17 mouse cellular contexts compared by ENCODE assay signal in genomic region chr1:120122634-120123383, GRCm38 (mm10). TPM values are rescaled to one million over a fixed set of nuclear protein-coding genes. Genes with fewer than 3 reads are reported as not detected.
A peak's percentile ranks its signal among the peaks of the same experiment; 100 is the strongest.
DNase-seq lines count a peak whose midpoint lies in the region; ATAC-seq and TF ChIP-seq lines count a peak whose summit lies in the region.
"Had no signal": no experiment of that assay in that cellular context is flagged by ENCODE, and none has a peak within 500 bp of the region (broad histone marks: within the 10 kb centered on the region; RNA-seq: fewer than 3 reads in every experiment).

No protein-coding gene starts in this region.

- H3K27ac ChIP-seq in intestine, embryonic 15.5 days = peak overlapping the region; percentile 54; the same call in 1 of the 2 replicates
- no peak overlapping the region for H3K27ac ChIP-seq in hindbrain, embryonic 14.5 days
- H3K27ac ChIP-seq: forebrain, embryonic 15.5 days; limb, embryonic 13.5 days; midbrain, embryonic 12.5 days had no signal

- no peaks in the 10 kb centered on the region for H3K9me3 ChIP-seq in E14TG2a.4 (ENCODE audit: low read length)
- H3K9me3 ChIP-seq in intestine, embryonic 15.5 days = no peaks in the 10 kb centered on the region
- no peaks in the 10 kb centered on the region for H3K9me3 ChIP-seq in hindbrain, embryonic 14.5 days (ENCODE audit: control insufficient read depth, low read length)
- H3K9me3 ChIP-seq: forebrain, embryonic 15.5 days; heart, embryonic 12.5 days; limb, embryonic 13.5 days; midbrain, embryonic 12.5 days had no signal

- H3K9ac ChIP-seq in intestine, embryonic 15.5 days = no peak overlapping the region
- H3K9ac ChIP-seq in hindbrain, embryonic 14.5 days = no peak overlapping the region
- H3K9ac ChIP-seq: forebrain, embryonic 15.5 days; heart, embryonic 12.5 days; limb, embryonic 13.5 days; midbrain, embryonic 12.5 days had no signal

- peaks cover 20% of the 10 kb centered on the region for H3K36me3 ChIP-seq in E14TG2a.4 (ENCODE audit: insufficient read depth, low read length)
- H3K36me3 ChIP-seq in intestine, embryonic 15.5 days = no peaks in the 10 kb centered on the region
- H3K36me3 ChIP-seq in hindbrain, embryonic 14.5 days (replicated peaks; ENCODE audit: control insufficient read depth, insufficient read depth) = no peaks in the 10 kb centered on the region
- H3K36me3 ChIP-seq: forebrain, embryonic 15.5 days had no signal

- H3K4me3 ChIP-seq in E14TG2a.4 (replicated peaks; ENCODE audit: low read length) = peak overlapping the region; percentile 87; the same call in 1 of the 2 replicates
- H3K4me3 ChIP-seq in intestine, embryonic 15.5 days (replicated peaks) = no peak overlapping the region
- H3K4me3 ChIP-seq in hindbrain, embryonic 14.5 days (replicated peaks; ENCODE audit: low read length) = no peak overlapping the region
- H3K4me3 ChIP-seq: forebrain, embryonic 15.5 days; heart, embryonic 12.5 days; limb, embryonic 13.5 days; midbrain, embryonic 12.5 days had no signal

- 93% methylated on average over 8 of the region's 8 CpGs for WGBS in intestine, embryonic 15.5 days
- WGBS in hindbrain, embryonic 14.5 days = 93% methylated on average over 8 of the region's 8 CpGs

- DNase-seq in A20 (ENCODE audit: low read depth, low spot score) = peak; percentile 59
- DNase-seq in left cerebral cortex, postnatal 14 days (ENCODE audit: low spot score in 2 of 2) = no peak
- no peak for DNase-seq in hindbrain, embryonic 14.5 days (ENCODE audit: low spot score)
- no peak for DNase-seq in urinary bladder, postnatal 4 days (ENCODE audit: low spot score in 2 of 2)
- DNase-seq: adrenal gland, postnatal 25 days; cerebellum, adult 9-11 months; embryo, embryonic 11 days; heart, postnatal 36 days; thymus, adult 2 months had no signal

- ATAC-seq in intestine, embryonic 15.5 days = no peak
- peak; percentile 28 for ATAC-seq in megakaryocyte, adult 5-6 weeks (ENCODE audit: poor library complexity, severe bottlenecking)
- ATAC-seq in hindbrain, embryonic 14.5 days (ENCODE audit: low FRiP score) = no peak
- ATAC-seq: forebrain, embryonic 15.5 days had no signal

- peak overlapping the region; percentile 14; the same call in 1 of the 2 replicates for H3K4me2 ChIP-seq in intestine, embryonic 15.5 days (replicated peaks)
- no peak overlapping the region for H3K4me2 ChIP-seq in hindbrain, embryonic 14.5 days (replicated peaks)
- H3K4me2 ChIP-seq: forebrain, embryonic 15.5 days; heart, embryonic 12.5 days; midbrain, embryonic 12.5 days had no signal

- H3K4me1 ChIP-seq in E14TG2a.4 (replicated peaks; ENCODE audit: low read depth, low read length) = peaks cover 57% of the 10 kb centered on the region
- H3K4me1 ChIP-seq in intestine, embryonic 15.5 days (replicated peaks) = peaks cover 7% of the 10 kb centered on the region; the same call in 1 of the 2 replicates
- peaks cover 18% of the 10 kb centered on the region for H3K4me1 ChIP-seq in hindbrain, embryonic 14.5 days (replicated peaks; ENCODE audit: control insufficient read depth, insufficient read depth, low read length)

- no peak for TF ChIP-seq CTCF in E14TG2a.4 (conservative IDR thresholded peaks at IDR 0.05; ENCODE audit: low read length)

- H3K27me3 ChIP-seq in E14TG2a.4 (ENCODE audit: insufficient read depth, low read length) = no peaks in the 10 kb centered on the region
- H3K27me3 ChIP-seq in intestine, embryonic 15.5 days (replicated peaks) = no peaks in the 10 kb centered on the region
- H3K27me3 ChIP-seq in hindbrain, embryonic 14.5 days (ENCODE audit: control insufficient read depth, insufficient read depth, low read length) = no peaks in the 10 kb centered on the region
- H3K27me3 ChIP-seq: forebrain, embryonic 15.5 days; heart, embryonic 12.5 days; limb, embryonic 13.5 days; midbrain, embryonic 12.5 days had no signal

- intact Hi-C loops in left cerebral cortex, postnatal 14 days (cut with DNase I) = no loop called here

RNA-seq across cellular contexts. Expression of gene 3110009E18Rik, which starts 1.8 kb away (rescaled TPM):
- 15.6 and 18.4 TPM in 2 replicates for polyA plus RNA-seq in intestine, embryonic 15.5 days (2015; fragmentation: Nextera tagmentation; extraction: Ambion mirVana)
- total RNA-seq in megakaryocyte, adult 5-6 weeks (2015) = 6.0 and 11.7 TPM in 2 replicates
- total RNA-seq in megakaryocyte, adult 5-6 weeks (2017) = 8.3 and 10.8 TPM in 2 replicates
- 1 to 10 TPM; 4.8 to 8.8 TPM for total RNA-seq in left cerebral cortex, postnatal 14 days (2021)
- 14.5 and 16.3 TPM in 2 replicates for polyA plus RNA-seq in hindbrain, embryonic 14.5 days (2014; fragmentation: Nextera tagmentation; extraction: Ambion mirVana)

RNA-seq across cellular contexts. Expression of gene Dbi, which starts 1.9 kb away (rescaled TPM):
- 1,422 and 1,510 TPM in 2 replicates for polyA plus RNA-seq in intestine, embryonic 15.5 days (2015; fragmentation: Nextera tagmentation; extraction: Ambion mirVana)
- total RNA-seq in megakaryocyte, adult 5-6 weeks (2015) = 379 and 411 TPM in 2 replicates
- 330 and 438 TPM in 2 replicates for total RNA-seq in megakaryocyte, adult 5-6 weeks (2017)
- 100 to 1,000 TPM; 281 to 285 TPM for total RNA-seq in left cerebral cortex, postnatal 14 days (2021)
- 1,408 and 1,660 TPM in 2 replicates for polyA plus RNA-seq in hindbrain, embryonic 14.5 days (2014; fragmentation: Nextera tagmentation; extraction: Ambion mirVana)

RNA-seq across cellular contexts. Expression of gene Tmem37, which starts 48.9 kb away (rescaled TPM):
- polyA plus RNA-seq in intestine, embryonic 15.5 days (2015; fragmentation: Nextera tagmentation; extraction: Ambion mirVana) = 51.3 and 66.1 TPM in 2 replicates
- total RNA-seq in megakaryocyte, adult 5-6 weeks (2015) = 1.0 TPM in 1 of 2 replicates, not detected in the other
- total RNA-seq in megakaryocyte, adult 5-6 weeks (2017) = not detected in 2 replicates
- 1 to 10 TPM; 1.7 to 1.8 TPM for total RNA-seq in left cerebral cortex, postnatal 14 days (2021)
- 7.5 and 10.1 TPM in 2 replicates for polyA plus RNA-seq in hindbrain, embryonic 14.5 days (2014; fragmentation: Nextera tagmentation; extraction: Ambion mirVana)
- total RNA-seq: neutrophil, adult 5-6 weeks had no signal
